Mouse (Mus musculus) hindbrain, postnatal 0 days (tissue): ENCODE data around the gene Fam131a. TPM values are rescaled to one million over a fixed set of nuclear protein-coding genes. Genes with fewer than 3 reads are reported as not detected.

Source experiments
- ATAC-seq: fragments of 200-750 bp; cut with Nextera tagmentation; 2 replicates; pipeline ENCODE4 v1.8.0; 2017; ENCODE audit warnings: mild to moderate bottlenecking, moderate TSS enrichment, moderate library complexity
- DNase-seq: peaks from one replicate; pipeline ENCODE4 v3.0.0-alpha.2; 2015; ENCODE audit warnings: low spot score
- H3K27ac ChIP-seq: fragments of 300-500 bp; sonication (generic); 2 replicates; pipeline ENCODE4 v1.5.1; 2014; ENCODE audit warnings: mild to moderate bottlenecking
- H3K27me3 ChIP-seq: fragments of 300-500 bp; sonication (generic); 2 replicates; pipeline ENCODE4 v1.6.1; 2014; ENCODE audit warnings: low read length, mixed read lengths; ENCODE audit not compliant: insufficient read depth
- H3K36me3 ChIP-seq: fragments of 300-500 bp; sonication (generic); 2 replicates; pipeline ENCODE4 v1.6.1; 2014; ENCODE audit warnings: low read length, mixed read lengths; ENCODE audit not compliant: insufficient read depth
- H3K4me1 ChIP-seq: fragments of 300-500 bp; sonication (generic); 2 replicates; pipeline ENCODE4 v1.6.1; 2014; ENCODE audit warnings: antibody characterized with exemption, low read length, mixed read lengths; ENCODE audit not compliant: insufficient read depth
- H3K4me2 ChIP-seq: fragments of 300-500 bp; sonication (generic); 2 replicates; pipeline ENCODE4 v1.6.1; 2014; ENCODE audit warnings: low read depth, mild to moderate bottlenecking, low read length, moderate library complexity, mixed read lengths
- H3K4me3 ChIP-seq: fragments of 300-500 bp; sonication (generic); 2 replicates; pipeline ENCODE4 v1.5.1; 2014; ENCODE audit warnings: low read length
- H3K9ac ChIP-seq: fragments of 300-500 bp; sonication (generic); replicated peaks from 2 replicates; pipeline ENCODE4 v1.6.1; 2014; ENCODE audit warnings: mild to moderate bottlenecking, low read length, moderate library complexity, mixed read lengths
- H3K9me3 ChIP-seq: fragments of 300-500 bp; sonication (generic); 2 replicates; pipeline ENCODE4 v1.6.1; 2016; ENCODE audit warnings: low read length, mixed read lengths
- CTCF ChIP-seq: IDR thresholded peaks from 2 replicates; pipeline ENCODE4 v1.5.1; 2016; ENCODE audit warnings: antibody characterized with exemption, control low read depth, low read depth
- WGBS: fragments of 180-500 bp; shearing (Covaris S2); extraction: QIAGEN DNeasy Blood & Tissue Kit; methylation state at CpG from one replicate; pipeline ENCODE4 v1.1.7; 2014; 5-methylcytosine and 5-hydroxymethylcytosine counted together
- polyA plus RNA-seq: library from polyadenylated mRNA; unstranded; fragments of >200 nt; fragmentation: Nextera tagmentation; extraction: Ambion mirVana; gene quantifications from 2 replicates; pipeline ENCODE4 v1.2.1, GENCODE M21; 2015
- total RNA-seq: library from RNA; depleted of rRNA; stranded (reverse); fragments of >200 nt; gene quantifications from 2 replicates; pipeline ENCODE4 v1.2.3, GENCODE M21; 2014

Fam131a gene
- total and polyA plus RNA-seq, 2 experiments from 2014 or later, result 55.4 to 147 TPM

DNA sequence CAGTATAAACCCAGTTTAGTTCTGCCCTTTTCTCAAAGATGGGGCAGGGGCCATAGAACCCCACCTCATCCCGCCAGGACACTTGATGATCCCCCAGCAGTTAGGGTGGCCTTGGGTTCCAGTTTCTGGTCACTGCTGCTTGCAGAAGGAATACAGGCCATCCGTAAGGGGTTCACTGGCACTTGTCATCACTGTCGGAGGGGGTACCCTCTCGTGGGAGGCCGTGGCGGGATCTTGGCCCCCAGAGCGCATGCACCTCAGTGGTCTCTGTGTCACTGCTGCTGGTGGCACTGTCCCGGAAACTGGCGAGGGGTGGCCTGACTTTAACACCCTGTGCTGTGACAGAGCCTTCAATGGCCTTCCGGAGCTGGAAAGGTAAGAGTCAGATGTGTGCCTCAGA lies 10.0 kb downstream of the Fam131a start:
- 88% methylated on average over 10 of the region's 10 CpGs for WGBS
- no peak for DNase-seq
- TF ChIP-seq CTCF, result no peak
- Histone ChIP-seq H3K4me2 (no peak overlapping the region), H3K27me3 (no peaks in the 10 kb centered on the region), H3K4me1 (peaks cover 14% of the 10 kb centered on the region; the same call in 1 of the 2 replicates), H3K9me3 (no peaks in the 10 kb centered on the region), H3K4me3 (no peak overlapping the region), H3K27ac (0 out of 2 replicates have a peak overlapping the region, but pooled peaks have one; percentile 64), H3K9ac (no peak overlapping the region), H3K36me3 (peaks cover 25% of the 10 kb centered on the region; the same call in 1 of the 2 replicates)
- ATAC-seq, result no peak

DNA sequence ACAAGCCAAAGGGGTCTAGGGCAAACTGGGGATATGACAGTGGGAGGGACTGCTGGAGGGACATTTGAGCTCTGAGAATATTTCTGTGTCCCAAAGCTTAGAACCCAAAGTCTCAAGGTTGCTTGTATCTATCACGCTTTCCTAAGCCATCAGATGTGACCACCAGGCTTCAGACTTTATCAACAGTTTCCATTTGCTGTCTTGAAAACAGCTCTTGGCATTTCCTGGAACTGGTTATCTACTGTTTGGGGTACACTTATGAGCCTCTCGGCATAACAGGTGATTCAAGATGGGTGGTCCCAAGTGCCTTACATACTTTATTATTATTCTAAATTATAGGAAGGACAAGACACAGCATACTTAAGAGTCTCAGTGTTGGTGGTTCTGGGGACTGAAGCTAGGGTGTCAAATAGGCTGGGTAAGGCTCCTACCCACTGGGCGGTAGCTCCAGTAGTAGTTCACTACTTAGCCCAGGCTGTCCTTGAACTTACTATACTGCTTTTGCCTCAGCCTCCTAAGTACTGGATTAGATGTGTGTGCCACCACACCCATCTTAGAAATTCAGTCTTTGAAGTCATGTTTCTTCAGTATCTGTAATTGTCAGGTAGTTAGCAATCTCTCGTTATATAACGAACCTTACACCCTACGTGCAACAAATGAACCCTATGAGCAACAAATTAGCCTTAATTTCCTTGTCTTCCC lies 10.8 kb downstream of the Fam131a start:
- ATAC-seq (no peak), DNase-seq (no peak)
- no peak for TF ChIP-seq CTCF
- Histone ChIP-seq H3K4me1 (peaks cover 14% of the 10 kb centered on the region; the same call in 1 of the 2 replicates), H3K27ac (no peak overlapping the region), H3K4me2 (no peak overlapping the region), H3K27me3 (no peaks in the 10 kb centered on the region), H3K36me3 (peaks cover 25% of the 10 kb centered on the region; the same call in 1 of the 2 replicates), H3K4me3 (no peak overlapping the region), H3K9me3 (no peaks in the 10 kb centered on the region), H3K9ac (no peak overlapping the region)
- WGBS, result 94% methylated on average over 6 of the region's 6 CpGs

DNA sequence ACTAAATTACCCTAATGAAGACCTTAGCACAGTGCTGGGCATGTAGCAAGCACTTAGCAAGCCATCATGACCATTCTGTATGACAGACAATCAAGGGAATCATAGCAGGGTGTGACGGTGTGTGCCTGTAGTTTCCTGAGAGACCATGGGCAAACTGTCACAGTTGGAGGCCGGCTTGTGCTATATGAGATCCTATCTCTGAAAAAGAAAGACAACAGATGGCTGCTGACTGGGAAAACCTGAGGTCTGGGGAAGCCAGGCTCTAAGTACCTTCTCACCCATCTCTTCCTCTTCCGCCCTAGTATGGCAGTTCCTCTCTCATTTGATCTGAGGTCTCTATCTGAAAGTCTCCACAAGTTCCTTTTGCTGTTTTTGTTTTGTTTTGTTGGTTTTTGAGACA lies 12.7 kb downstream of the Fam131a start:
- Histone ChIP-seq H3K36me3 (peaks cover 18% of the 10 kb centered on the region; the same call in 1 of the 2 replicates), H3K9me3 (no peaks in the 10 kb centered on the region), H3K4me2 (no peak overlapping the region), H3K4me1 (peaks cover 14% of the 10 kb centered on the region; the same call in 1 of the 2 replicates), H3K9ac (no peak overlapping the region), H3K4me3 (no peak overlapping the region), H3K27me3 (no peaks in the 10 kb centered on the region), H3K27ac (no peak overlapping the region)
- ATAC-seq, result no peak
- WGBS, result 60% methylated on average over 3 of the region's 3 CpGs
- no peak for DNase-seq
- TF ChIP-seq CTCF, result no peak

- DNase-seq, result no peak
- H3K4me3 ChIP-seq, result no peak overlapping the region
- TF ChIP-seq CTCF, result no peak
- H3K9ac ChIP-seq, result no peak overlapping the region
- ATAC-seq, result no peak
- H3K4me1 ChIP-seq, result peaks cover 12% of the 10 kb centered on the region; the same call in 1 of the 2 replicates
- peaks cover 21% of the 10 kb centered on the region; the same call in 1 of the 2 replicates for H3K36me3 ChIP-seq
- 89% methylated on average over 2 of the region's 2 CpGs for WGBS
- no peak overlapping the region for H3K4me2 ChIP-seq
- H3K27me3 ChIP-seq, result no peaks in the 10 kb centered on the region
- H3K27ac ChIP-seq, result no peak overlapping the region
- H3K9me3 ChIP-seq, result no peaks in the 10 kb centered on the region
These were observed 13.5 kb downstream of the Fam131a start for GRCm38 (mm10) chr16:20706407-20707055.

GRCm38 (mm10) chr16:20708220-20708938 lies 15.3 kb downstream of the Fam131a start:
- DNase-seq, result no peak
- TF ChIP-seq CTCF, result no peak
- Histone ChIP-seq H3K9ac (no peak overlapping the region), H3K36me3 (peaks cover 27% of the 10 kb centered on the region; the same call in 1 of the 2 replicates), H3K27ac (no peak overlapping the region), H3K4me1 (no peaks in the 10 kb centered on the region), H3K27me3 (no peaks in the 10 kb centered on the region), H3K4me3 (no peak overlapping the region), H3K9me3 (no peaks in the 10 kb centered on the region), H3K4me2 (no peak overlapping the region)
- ATAC-seq, result peak; percentile 11; the same call in 1 of the 2 replicates
- WGBS, result 93% methylated on average over 21 of the region's 21 CpGs

DNA sequence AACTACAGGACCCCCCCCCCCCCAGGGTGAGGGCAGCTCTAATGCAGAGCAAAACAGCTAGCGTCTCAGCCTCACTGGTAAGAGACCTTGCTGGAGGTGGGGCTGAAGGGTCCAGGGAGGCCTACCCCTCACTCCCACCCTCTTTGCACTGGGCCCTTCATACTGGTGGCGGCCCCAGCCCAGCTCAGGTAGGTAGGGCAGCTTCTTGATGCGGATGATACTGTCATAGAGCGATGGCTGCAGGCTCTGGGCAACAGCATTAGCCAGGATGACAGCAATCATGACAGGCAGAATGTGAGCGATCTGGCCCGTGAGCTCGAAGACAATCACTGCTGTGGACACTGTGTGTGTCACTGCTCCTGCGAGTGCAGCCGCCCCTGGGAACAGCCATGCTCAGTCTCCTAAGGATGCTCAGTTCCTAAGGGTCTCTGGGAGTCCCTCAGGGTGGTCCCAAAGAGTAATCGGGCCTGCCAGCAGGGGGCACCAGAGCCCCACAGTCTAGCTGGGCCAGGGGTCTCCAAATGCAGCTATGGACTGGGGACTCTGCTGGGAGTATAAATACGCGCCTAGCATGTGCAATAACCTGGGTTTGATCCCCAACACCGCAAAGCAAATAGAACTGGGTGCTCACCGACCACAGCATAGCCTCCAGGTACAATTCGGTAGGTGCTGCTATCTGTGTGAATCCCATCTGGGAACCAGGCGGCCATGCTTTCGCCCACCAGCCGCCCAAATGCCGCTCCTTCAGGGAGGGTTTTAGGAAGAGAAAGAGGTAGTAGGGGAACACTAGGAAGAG lies 16.1 kb downstream of the Fam131a start:
- DNase-seq, result peak; percentile 68
- no peak overlapping the region for H3K4me2 ChIP-seq
- no peak overlapping the region for H3K9ac ChIP-seq
- no peaks in the 10 kb centered on the region for H3K9me3 ChIP-seq
- no peak overlapping the region for H3K27ac ChIP-seq
- peak; percentile 52 for ATAC-seq
- TF ChIP-seq CTCF, result peak; percentile 81
- H3K27me3 ChIP-seq, result no peaks in the 10 kb centered on the region
- H3K36me3 ChIP-seq, result peaks cover 22% of the 10 kb centered on the region; the same call in 1 of the 2 replicates
- WGBS, result 74% methylated on average over 19 of the region's 19 CpGs
- no peak overlapping the region for H3K4me3 ChIP-seq
- 0 out of 2 replicates have a peak, but pooled peaks cover 4% of the 10 kb centered on the region for H3K4me1 ChIP-seq
